Mouse (Mus musculus) heart, postnatal 0 days (tissue): ENCODE data around the gene 4931422A03Rik. TPM values are rescaled to one million over a fixed set of nuclear protein-coding genes. Genes with fewer than 3 reads are reported as not detected.

Source experiments
- ATAC-seq: fragments of 200-750 bp; cut with Nextera tagmentation; 2 replicates; pipeline ENCODE4 v1.8.0; 2017; ENCODE audit warnings: low read depth, moderate number of reproducible peaks, moderate library complexity; ENCODE audit not compliant: insufficient read depth
- DNase-seq: peaks from one replicate; pipeline ENCODE4 v3.0.0-alpha.2; 2016; ENCODE audit warnings: low spot score
- H3K27ac ChIP-seq: fragments of 300-500 bp; sonication (generic); 2 replicates; pipeline ENCODE4 v1.5.1; 2014; ENCODE audit warnings: low read depth, mild to moderate bottlenecking
- H3K27me3 ChIP-seq: fragments of 300-500 bp; sonication (generic); 2 replicates; pipeline ENCODE4 v1.6.1; 2014; ENCODE audit warnings: low read length, mixed read lengths; ENCODE audit not compliant: control insufficient read depth, insufficient read depth
- H3K36me3 ChIP-seq: fragments of 300-500 bp; sonication (generic); replicated peaks from 2 replicates; pipeline ENCODE4 v1.6.1; 2014; ENCODE audit warnings: low read length, mixed read lengths; ENCODE audit not compliant: control insufficient read depth, insufficient read depth
- H3K4me1 ChIP-seq: fragments of 300-500 bp; sonication (generic); 2 replicates; pipeline ENCODE4 v1.6.1; 2014; ENCODE audit warnings: antibody characterized with exemption; ENCODE audit not compliant: control insufficient read depth, insufficient read depth
- H3K4me2 ChIP-seq: fragments of 300-500 bp; sonication (generic); 2 replicates; pipeline ENCODE4 v1.6.1; 2014; ENCODE audit warnings: low read depth, mild to moderate bottlenecking, low read length, moderate library complexity
- H3K4me3 ChIP-seq: fragments of 300-500 bp; sonication (generic); 2 replicates; pipeline ENCODE4 v1.5.1; 2014; ENCODE audit warnings: low read depth, low read length
- H3K9ac ChIP-seq: fragments of 300-500 bp; sonication (generic); replicated peaks from 2 replicates; pipeline ENCODE4 v1.6.1; 2014; ENCODE audit warnings: low read depth, low read length, mixed read lengths
- H3K9me3 ChIP-seq: fragments of 300-500 bp; sonication (generic); replicated peaks from 2 replicates; pipeline ENCODE4 v1.6.1; 2016; ENCODE audit warnings: low read length; ENCODE audit not compliant: control insufficient read depth
- CTCF ChIP-seq: IDR thresholded peaks from 2 replicates; pipeline ENCODE4 v1.5.1; 2016; ENCODE audit warnings: antibody characterized with exemption, control low read depth, low read depth
- EP300 ChIP-seq: IDR thresholded peaks from 2 replicates; pipeline ENCODE4 v1.6.1; 2016; ENCODE audit warnings: antibody characterized with exemption, low read depth
- WGBS: fragments of 180-500 bp; shearing (Covaris S2); extraction: QIAGEN DNeasy Blood & Tissue Kit; methylation state at CpG from one replicate; pipeline ENCODE4 v1.1.7; 2014; 5-methylcytosine and 5-hydroxymethylcytosine counted together
- polyA plus RNA-seq: library from polyadenylated mRNA; unstranded; fragments of >200 nt; fragmentation: Nextera tagmentation; extraction: Ambion mirVana; gene quantifications from 2 replicates; pipeline ENCODE4 v1.2.1, GENCODE M21; 2015
- total RNA-seq: library from RNA; depleted of rRNA; stranded (reverse); fragments of >200 nt; gene quantifications from 2 replicates; pipeline ENCODE4 v1.2.3, GENCODE M21; 2014; ENCODE audit warnings: low replicate concordance

The 4931422A03Rik gene
- total and polyA plus RNA-seq, 2 experiments from 2014 or later, result 1.1 TPM; not detected in 1

DNA sequence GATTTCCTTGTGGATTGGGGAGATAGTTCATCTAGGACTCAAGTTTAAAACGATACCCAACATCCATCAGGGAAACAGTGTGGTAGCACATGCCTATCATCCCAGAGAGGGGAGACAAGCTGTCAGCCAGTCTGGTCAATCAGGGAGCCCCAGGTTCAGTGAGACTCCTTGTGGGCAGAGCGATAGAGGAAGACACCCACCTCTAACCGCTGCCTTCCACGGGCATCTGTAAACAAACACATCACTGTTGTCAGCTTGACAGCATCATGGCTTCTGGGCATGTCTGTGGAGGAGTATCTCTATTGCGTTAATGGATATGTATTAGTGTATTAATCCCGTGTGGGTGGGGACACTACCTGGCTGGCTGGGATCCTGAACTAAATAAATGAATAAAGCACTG, 71.3 kb downstream of the 4931422A03Rik start:
- H3K9me3 ChIP-seq, result no peaks in the 10 kb centered on the region
- H3K27me3 ChIP-seq, result 0 out of 2 replicates have a peak, but pooled peaks cover 6% of the 10 kb centered on the region
- H3K9ac ChIP-seq, result no peak overlapping the region
- no peaks in the 10 kb centered on the region for H3K36me3 ChIP-seq
- ATAC-seq (no peak), DNase-seq (no peak)
- no peak overlapping the region for H3K4me3 ChIP-seq
- no peaks in the 10 kb centered on the region for H3K4me1 ChIP-seq
- 84% methylated on average over 6 of the region's 6 CpGs for WGBS
- H3K4me2 ChIP-seq, result no peak overlapping the region
- TF ChIP-seq CTCF, result no peak
- no peak for TF ChIP-seq EP300
- H3K27ac ChIP-seq, result no peak overlapping the region

DNA sequence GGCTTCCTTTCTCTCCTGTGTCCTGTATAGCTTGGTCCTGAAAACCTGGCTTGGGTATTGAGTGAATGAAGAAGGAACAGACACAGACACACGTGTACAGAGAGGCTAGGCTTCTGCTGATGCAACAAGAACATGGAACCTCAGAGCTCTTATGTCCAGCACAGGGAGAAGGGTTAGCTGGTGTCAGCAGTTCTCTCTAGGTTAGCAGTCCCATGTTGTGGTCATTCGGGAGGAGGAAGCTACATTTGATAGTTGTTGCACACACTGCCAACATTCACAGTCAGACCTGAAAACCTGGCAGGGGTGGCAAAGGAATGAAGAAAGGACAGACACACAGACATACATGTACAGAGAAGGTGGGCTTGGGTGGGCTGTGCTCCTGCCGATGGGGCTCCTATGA, 72.4 kb downstream of the 4931422A03Rik start:
- Histone ChIP-seq H3K9me3 (no peaks in the 10 kb centered on the region), H3K9ac (no peak overlapping the region), H3K36me3 (no peaks in the 10 kb centered on the region), H3K27ac (no peak overlapping the region), H3K4me2 (no peak overlapping the region), H3K4me3 (no peak overlapping the region), H3K27me3 (0 out of 2 replicates have a peak, but pooled peaks cover 9% of the 10 kb centered on the region), H3K4me1 (no peaks in the 10 kb centered on the region)
- TF ChIP-seq EP300 (no peak), CTCF (no peak)
- no peak for ATAC-seq
- no peak for DNase-seq
- 63% methylated on average over 3 of the region's 3 CpGs for WGBS

DNA sequence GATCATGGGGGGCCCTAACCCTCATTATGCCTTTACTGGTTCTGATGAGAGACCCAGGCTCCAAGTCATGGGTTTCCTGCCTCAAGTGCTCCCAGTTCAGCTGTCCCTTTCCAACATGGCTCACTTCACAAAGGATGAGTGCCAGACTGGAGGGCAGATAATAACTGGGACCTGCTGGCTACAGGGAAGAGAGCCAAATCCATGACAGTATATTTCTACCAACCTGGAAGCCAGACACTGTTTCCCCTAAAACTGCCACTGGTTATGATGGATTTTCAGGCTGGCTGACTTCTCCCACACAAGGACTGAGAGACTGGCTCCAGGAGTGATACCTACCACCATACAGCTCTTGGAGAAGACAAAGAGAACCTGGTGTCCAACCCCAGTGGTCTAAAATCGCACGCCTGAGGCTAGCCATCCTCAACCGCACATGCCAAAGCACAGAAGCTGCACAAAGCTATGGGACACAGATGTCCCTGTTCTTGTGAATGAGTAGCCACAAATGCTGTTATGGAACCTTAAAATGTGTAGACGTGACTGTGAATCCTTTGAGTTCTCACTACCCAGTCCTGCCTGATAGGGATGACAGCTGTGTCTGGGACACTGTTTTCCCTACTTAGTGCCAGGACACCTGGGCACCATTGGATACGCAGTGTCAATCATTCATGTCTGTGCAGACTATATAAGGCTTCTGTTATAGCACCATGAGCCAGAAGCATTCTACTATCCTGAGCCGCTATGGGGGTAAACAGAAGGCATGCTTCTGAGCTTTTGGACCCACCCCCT, 74.9 kb downstream of the 4931422A03Rik start:
- no peaks in the 10 kb centered on the region for H3K36me3 ChIP-seq
- WGBS, result 87% methylated on average over 6 of the region's 6 CpGs
- TF ChIP-seq EP300 (no peak), CTCF (no peak)
- 0 out of 2 replicates have a peak, but pooled peaks cover 9% of the 10 kb centered on the region for H3K27me3 ChIP-seq
- no peak overlapping the region for H3K4me3 ChIP-seq
- H3K4me1 ChIP-seq, result no peaks in the 10 kb centered on the region
- H3K4me2 ChIP-seq, result no peak overlapping the region
- H3K9me3 ChIP-seq, result no peaks in the 10 kb centered on the region
- no peak for DNase-seq
- H3K9ac ChIP-seq, result no peak overlapping the region
- ATAC-seq, result no peak
- H3K27ac ChIP-seq, result no peak overlapping the region

DNA sequence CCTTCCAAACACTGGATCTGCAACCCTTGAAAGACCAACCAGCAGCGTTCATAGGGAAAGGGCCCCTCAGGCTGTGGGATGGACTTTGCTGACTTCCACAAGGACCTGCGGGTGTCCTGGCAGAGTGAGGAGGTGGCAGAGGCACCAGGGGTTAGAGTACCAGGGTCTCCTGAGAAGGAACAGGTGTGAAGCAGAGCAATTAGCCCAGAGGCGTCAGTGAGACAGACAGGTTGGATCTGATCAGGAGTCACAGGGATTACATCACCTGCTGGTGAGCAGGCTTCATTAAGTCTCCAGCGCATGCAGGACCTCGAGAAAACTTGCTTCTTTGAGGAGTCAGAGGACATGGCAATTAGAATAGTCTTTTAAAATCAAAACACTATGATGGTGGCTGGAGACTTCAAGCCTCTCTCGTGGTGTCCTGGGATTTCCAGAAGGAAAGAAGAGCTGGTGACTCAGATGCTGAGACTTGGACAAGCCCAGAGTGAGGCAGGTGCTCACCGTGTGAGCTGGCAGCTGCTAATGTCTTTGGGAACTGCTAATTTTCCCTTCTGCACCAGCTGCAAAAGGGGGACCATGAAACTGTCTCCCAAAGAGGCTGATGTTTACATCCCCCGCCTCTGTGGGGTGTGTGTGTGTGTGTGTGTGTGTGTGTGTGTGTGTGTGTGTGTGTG, 80.0 kb downstream of the 4931422A03Rik start:
- Histone ChIP-seq H3K9ac (no peak overlapping the region), H3K27ac (no peak overlapping the region), H3K27me3 (0 out of 2 replicates have a peak, but pooled peaks cover 13% of the 10 kb centered on the region), H3K4me1 (no peaks in the 10 kb centered on the region), H3K36me3 (no peaks in the 10 kb centered on the region), H3K4me2 (no peak overlapping the region), H3K9me3 (no peaks in the 10 kb centered on the region), H3K4me3 (no peak overlapping the region)
- 62% methylated on average over 8 of the region's 8 CpGs for WGBS
- TF ChIP-seq EP300, result no peak
- no peak for TF ChIP-seq CTCF
- no peak for ATAC-seq
- no peak for DNase-seq

DNA sequence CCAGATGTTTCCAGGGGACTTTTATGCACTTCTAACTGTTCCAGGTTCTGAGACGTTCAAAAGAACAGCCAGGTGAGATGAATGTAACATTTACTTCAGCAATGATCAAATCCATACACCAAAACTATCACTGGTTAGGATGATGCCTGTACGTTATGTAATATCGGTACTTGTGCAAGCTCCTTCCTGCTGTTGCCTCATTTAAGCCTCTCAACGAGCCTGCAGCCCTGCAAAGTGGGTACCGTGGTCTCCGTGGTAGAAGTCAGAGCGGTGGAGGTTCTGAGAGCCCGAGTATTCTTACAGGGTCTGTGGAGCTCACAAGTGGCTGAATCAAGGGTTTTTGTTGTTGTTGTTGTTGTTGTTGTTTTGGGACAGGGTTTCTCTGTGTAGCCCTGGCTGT, 81.3 kb downstream of the 4931422A03Rik start:
- ATAC-seq, result no peak
- Histone ChIP-seq H3K9me3 (no peaks in the 10 kb centered on the region), H3K4me2 (no peak overlapping the region), H3K9ac (no peak overlapping the region), H3K4me3 (no peak overlapping the region), H3K27ac (no peak overlapping the region), H3K36me3 (no peaks in the 10 kb centered on the region), H3K27me3 (0 out of 2 replicates have a peak, but pooled peaks cover 10% of the 10 kb centered on the region), H3K4me1 (no peaks in the 10 kb centered on the region)
- TF ChIP-seq CTCF (no peak), EP300 (no peak)
- 69% methylated on average over 8 of the region's 8 CpGs for WGBS
- DNase-seq, result no peak
